Mouse (Mus musculus) MEL (cell line): ENCODE measurements around the gene Fam161b. TPM values are rescaled to one million over a fixed set of nuclear protein-coding genes. Genes with fewer than 3 reads are reported as not detected.

ENCODE experiments used
- DNase-seq: peaks from one replicate; pipeline ENCODE4 v3.0.0; 2011; ENCODE audit warnings: low read depth, low spot score
- H3K27ac ChIP-seq: 2 replicates; pipeline ENCODE4 v1.5.1; 2012; ENCODE audit warnings: low read depth, mild to moderate bottlenecking, control low read depth, low read length, moderate library complexity; ENCODE audit not compliant: control insufficient read depth
- H3K27me3 ChIP-seq, 2 experiments: fragments of 150-350 bp in 1 of 2; sonication (generic) in 1 of 2; 2 replicates each; pipeline ENCODE4 v1.6.1; 2012; ENCODE audit warnings: low read length in 2 of 2, mild to moderate bottlenecking in 2 of 2, improper control_type of control experiment in 1 of 2, moderate library complexity in 1 of 2; ENCODE audit not compliant: insufficient read depth in 2 of 2, control insufficient read depth in 1 of 2
- H3K36me3 ChIP-seq, 2 experiments: 2 replicates each; pipeline ENCODE4 v1.6.1; 2012 to 2014; ENCODE audit warnings: low read length in 2 of 2, improper control_type of control experiment in 1 of 2, inconsistent platforms in 1 of 2, mild to moderate bottlenecking in 1 of 2; ENCODE audit not compliant: insufficient read depth in 2 of 2, control insufficient read depth in 1 of 2
- H3K4me1 ChIP-seq, 2 experiments: fragments of 150-350 bp in 1 of 2; sonication (generic) in 1 of 2; 2 replicates each; pipeline ENCODE4 v1.6.1; 2012; ENCODE audit warnings: low read length in 2 of 2, improper control_type of control experiment in 1 of 2, mild to moderate bottlenecking in 1 of 2; ENCODE audit not compliant: insufficient read depth in 2 of 2, control insufficient read depth in 1 of 2
- H3K4me3 ChIP-seq, 2 experiments: fragments of 150-350 bp in 1 of 2; sonication (generic) in 1 of 2; 2 replicates each; pipeline ENCODE4 v1.5.1; 2012; ENCODE audit warnings: low read depth in 2 of 2, low read length in 2 of 2, mild to moderate bottlenecking in 2 of 2, moderate library complexity in 2 of 2, control low read depth in 1 of 2, improper control_type of control experiment in 1 of 2; ENCODE audit not compliant: control insufficient read depth in 1 of 2, insufficient read depth in 1 of 2
- H3K79me2 ChIP-seq: 2 replicates; pipeline ENCODE4 v1.6.1; 2012; ENCODE audit warnings: mild to moderate bottlenecking, low read length, moderate library complexity; ENCODE audit not compliant: control insufficient read depth, poor library complexity, insufficient read depth
- H3K9ac ChIP-seq: 2 replicates; pipeline ENCODE4 v1.6.1; 2012; ENCODE audit warnings: low read depth, mild to moderate bottlenecking, control low read depth, low read length, moderate library complexity; ENCODE audit not compliant: control insufficient read depth, poor library complexity, severe bottlenecking
- H3K9me3 ChIP-seq: fragments of 150-350 bp; sonication (generic); replicated peaks from 2 replicates; pipeline ENCODE4 v1.6.1; 2012; ENCODE audit warnings: mild to moderate bottlenecking, low read length, improper control_type of control experiment, moderate library complexity; ENCODE audit not compliant: insufficient read depth
- CHD2 ChIP-seq: IDR thresholded peaks from 2 replicates; pipeline ENCODE4 v1.6.1; 2011; ENCODE audit warnings: low read length, improper control_type of control experiment
- CTCF ChIP-seq, 3 experiments: IDR thresholded peaks in 2 of 3; conservative IDR thresholded peaks in 1 of 3; 2 replicates each; pipeline ENCODE4 v1.5.1; 2011 to 2012; ENCODE audit warnings: low read length in 3 of 3, low read depth in 2 of 3, mild to moderate bottlenecking in 2 of 3, improper control_type of control experiment in 1 of 3, inconsistent platforms in 1 of 3, mixed read lengths in 1 of 3, moderate library complexity in 1 of 3; ENCODE audit not compliant: control insufficient read depth in 1 of 3, insufficient read depth in 1 of 3, poor library complexity in 1 of 3, severe bottlenecking in 1 of 3
- E2F4 ChIP-seq: IDR thresholded peaks from 2 replicates; pipeline ENCODE4 v1.6.1; 2011; ENCODE audit warnings: low read depth, low read length, improper control_type of control experiment, borderline replicate concordance
- EP300 ChIP-seq, 2 experiments: IDR thresholded peaks; 2 replicates each; pipeline ENCODE4 v1.6.1; 2011; ENCODE audit warnings: improper control_type of control experiment in 2 of 2, low read length in 2 of 2, low read depth in 1 of 2, mild to moderate bottlenecking in 1 of 2
- ETS1 ChIP-seq: IDR thresholded peaks from 2 replicates; pipeline ENCODE4 v1.6.1; 2012; ENCODE audit warnings: low read depth, mild to moderate bottlenecking, inconsistent platforms, low read length, improper control_type of control experiment, moderate library complexity
- GATA1 ChIP-seq: IDR thresholded peaks from 2 replicates; pipeline ENCODE4 v1.6.1; 2011; ENCODE audit warnings: low read depth, low read length, improper control_type of control experiment
- MAFK ChIP-seq: IDR thresholded peaks from 2 replicates; pipeline ENCODE4 v1.6.1; 2011; ENCODE audit warnings: low read depth, mild to moderate bottlenecking, low read length, improper control_type of control experiment, borderline replicate concordance
- MAX ChIP-seq: IDR thresholded peaks from 2 replicates; pipeline ENCODE4 v1.6.1; 2011; ENCODE audit warnings: low read length, improper control_type of control experiment
- MAZ ChIP-seq: IDR thresholded peaks from 2 replicates; pipeline ENCODE4 v1.6.1; 2012; ENCODE audit warnings: low read depth, mild to moderate bottlenecking, inconsistent platforms, low read length, improper control_type of control experiment
- MXI1 ChIP-seq: IDR thresholded peaks from 2 replicates; pipeline ENCODE4 v1.6.1; 2011; ENCODE audit warnings: mild to moderate bottlenecking, low read depth, low read length, improper control_type of control experiment
- MYB ChIP-seq: IDR thresholded peaks from 2 replicates; pipeline ENCODE4 v1.6.1; 2011; ENCODE audit warnings: mild to moderate bottlenecking, low read depth, low read length, improper control_type of control experiment
- MYC ChIP-seq: IDR thresholded peaks from 2 replicates; pipeline ENCODE4 v1.6.1; 2011; ENCODE audit warnings: low read depth, mild to moderate bottlenecking, low read length, improper control_type of control experiment, moderate library complexity
- POLR2AphosphoS2 ChIP-seq: IDR thresholded peaks from 2 replicates; pipeline ENCODE4 v1.6.1; 2011; ENCODE audit warnings: low read length, improper control_type of control experiment
- RAD21 ChIP-seq: IDR thresholded peaks from 2 replicates; pipeline ENCODE4 v1.6.1; 2011; ENCODE audit warnings: mild to moderate bottlenecking, low read depth, low read length, improper control_type of control experiment
- RCOR1 ChIP-seq: IDR thresholded peaks from 2 replicates; pipeline ENCODE4 v1.6.1; 2012; ENCODE audit warnings: low read depth, mild to moderate bottlenecking, inconsistent platforms, low read length, improper control_type of control experiment
- SIN3A ChIP-seq: IDR thresholded peaks from 2 replicates; pipeline ENCODE4 v1.6.1; 2012; ENCODE audit warnings: low read length, improper control_type of control experiment, inconsistent platforms
- SMC3 ChIP-seq: IDR thresholded peaks from 2 replicates; pipeline ENCODE4 v1.6.1; 2011; ENCODE audit warnings: low read depth, low read length, improper control_type of control experiment
- TBP ChIP-seq: IDR thresholded peaks from 2 replicates; pipeline ENCODE4 v1.8.0; 2011; ENCODE audit warnings: low read depth, low read length, improper control_type of control experiment
- UBTF ChIP-seq: IDR thresholded peaks from 2 replicates; pipeline ENCODE4 v1.6.1; 2012; ENCODE audit warnings: low read depth, mild to moderate bottlenecking, inconsistent platforms, low read length, improper control_type of control experiment, moderate library complexity, borderline replicate concordance; ENCODE audit not compliant: insufficient read depth
- USF2 ChIP-seq, 2 experiments: IDR thresholded peaks; 2 replicates each; pipeline ENCODE4 v1.6.1; 2011 to 2012; ENCODE audit warnings: improper control_type of control experiment in 2 of 2, low read length in 2 of 2, borderline replicate concordance in 1 of 2, inconsistent platforms in 1 of 2, low read depth in 1 of 2, mild to moderate bottlenecking in 1 of 2; ENCODE audit not compliant: insufficient read depth in 1 of 2
- ZKSCAN1 ChIP-seq: IDR thresholded peaks from 2 replicates; pipeline ENCODE4 v1.6.1; 2012; ENCODE audit warnings: low read depth, mild to moderate bottlenecking, inconsistent platforms, low read length, improper control_type of control experiment, moderate library complexity
- polyA plus RNA-seq, 2 experiments: library from polyadenylated mRNA; stranded (reverse) in 1 of 2; unstranded in 1 of 2; fragments of >175 nt in 1 of 2; fragments of >200 nt in 1 of 2; gene quantifications; 2 replicates each; pipeline versions ENCODE4 v1.2.1 to v1.2.4; 2012; ENCODE audit warnings: low replicate concordance in 2 of 2, low read depth in 1 of 2; ENCODE audit not compliant: insufficient read length in 2 of 2, insufficient read depth in 1 of 2, missing spikeins in 1 of 2
- total RNA-seq: library from RNA; depleted of rRNA; stranded (reverse); fragments of 300-350 nt; gene quantifications from 2 replicates; pipeline ENCODE4 v1.2.3, GENCODE M21; 2012

Fam161b gene
- total and polyA plus RNA-seq, 3 experiments: 0.46 to 1.1 TPM; not detected in 1

- DNase-seq: peak; percentile 86
- H3K9me3 ChIP-seq: no peaks in the 10 kb centered on the region
- H3K4me1 ChIP-seq: peaks cover 4 to 8% of the 10 kb centered on the region in 2 experiments; a peak in 3 of 4 replicates
- H3K4me3 ChIP-seq: peak overlapping the region; percentile 67 to 94
- H3K27me3 ChIP-seq: no peaks in the 10 kb centered on the region
- H3K36me3 ChIP-seq: peaks cover 0 to 8% of the 10 kb centered on the region in 2 experiments; a peak in 2 of 4 replicates
- peak overlapping the region; percentile 76 for H3K9ac ChIP-seq
- TF ChIP-seq MAFK (no peak), MYB (peak; percentile 28; the same call in 1 of the 2 replicates), MAZ (peak; percentile 82; the same call in 1 of the 2 replicates), MYC (no peak), GATA1 (no peak), ZKSCAN1 (no peak), ETS1 (0 out of 2 replicates have a peak, but pooled peaks have one; percentile 33), MAX (0 out of 2 replicates have a peak, but pooled peaks have one; percentile 4), E2F4 (no peak), RCOR1 (peak; percentile 69), TBP (peak; percentile 27; the same call in 1 of the 2 replicates), SIN3A (peak; percentile 80), MXI1 (no peak), EP300 (IDR thresholded peaks at IDR 0.05; ENCODE audit: low read depth in 1 of 2, low read length in 2 of 2) (peak; percentile 33 to 43; a peak in 3 of 4 replicates), CHD2 (no peak)
- peak overlapping the region; percentile 68 for H3K27ac ChIP-seq
- H3K79me2 ChIP-seq: no peaks in the 10 kb centered on the region; the same call in 1 of the 2 replicates
Measured at GRCm38 (mm10) chr12:84407874-84408818, 46.5 kb upstream of the Fam161b start.

DNA sequence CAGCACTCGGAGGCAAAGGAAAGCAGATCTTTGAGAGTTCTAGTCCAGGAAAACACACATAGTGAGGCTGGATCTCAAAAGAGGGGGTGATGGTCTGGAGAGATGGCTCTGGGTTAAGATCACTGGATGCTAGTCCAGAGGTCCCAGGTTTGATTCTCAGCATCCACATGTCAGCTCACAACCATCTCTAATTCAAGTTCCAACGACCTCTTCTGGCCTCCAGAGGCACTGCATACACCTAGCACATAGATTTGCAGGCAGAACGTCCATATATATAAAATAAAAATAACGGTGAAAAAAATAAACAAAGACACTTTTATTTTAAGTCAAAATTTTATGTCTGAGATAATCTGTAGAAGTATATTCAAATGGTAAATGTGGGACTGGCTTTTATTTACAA lies 45.6 kb upstream of the Fam161b start:
- DNase-seq: peak; percentile 52
- Histone ChIP-seq H3K27ac (no peak overlapping the region), H3K36me3 (peaks cover 0 to 8% of the 10 kb centered on the region in 2 experiments; a peak in 3 of 4 replicates), H3K79me2 (no peaks in the 10 kb centered on the region; the same call in 1 of the 2 replicates), H3K4me3 (peak overlapping the region in 1 of 2 experiments; percentile 94; a peak in 2 of 4 replicates), H3K9ac (no peak overlapping the region), H3K27me3 (no peaks in the 10 kb centered on the region), H3K4me1 (peaks cover 4 to 8% of the 10 kb centered on the region in 2 experiments; a peak in 3 of 4 replicates), H3K9me3 (no peaks in the 10 kb centered on the region)
- TF ChIP-seq E2F4 (no peak), UBTF (no peak), SIN3A (no peak), MYB (no peak), CTCF (IDR thresholded peaks at IDR 0.05 in 2 of 3, conservative IDR thresholded peaks at IDR 0.05 in 1 of 3; ENCODE audit: control insufficient read depth in 1 of 3, insufficient read depth in 1 of 3, low read depth in 2 of 3, low read length in 3 of 3, poor library complexity in 1 of 3, severe bottlenecking in 1 of 3) (peak in 2 of 3 experiments; percentile 22 to 32; a peak in 2 of 6 replicates), RAD21 (peak; percentile 9), POLR2AphosphoS2 (no peak), SMC3 (peak; percentile 21; the same call in 1 of the 2 replicates), USF2 (IDR thresholded peaks at IDR 0.05; ENCODE audit: borderline replicate concordance in 1 of 2, insufficient read depth in 1 of 2, low read depth in 1 of 2, low read length in 2 of 2) (no peak)
